Comparison of ENCODE assay signal across 13 mouse cellular contexts in genomic region chr9:103506968-103507584, GRCm38 (mm10). TPM values are rescaled to one million over a fixed set of nuclear protein-coding genes. Genes with fewer than 3 reads are reported as not detected.
DNase-seq lines count a peak whose midpoint lies in the region; ATAC-seq and TF ChIP-seq lines count a peak whose summit lies in the region.
"Had no signal": no experiment of that assay in that cellular context is flagged by ENCODE, and none has a peak within 500 bp of the region (broad histone marks: within the 10 kb centered on the region; RNA-seq: fewer than 3 reads in every experiment).

No protein-coding gene starts in this region.

- no peaks in the 10 kb centered on the region for H3K36me3 ChIP-seq in kidney, adult 2 months (ENCODE audit: control insufficient read depth, insufficient read depth, low read length)
- no peaks in the 10 kb centered on the region for H3K36me3 ChIP-seq in lung, postnatal 0 days (ENCODE audit: insufficient read depth, low read length)
- no peaks in the 10 kb centered on the region for H3K36me3 ChIP-seq in intestine, embryonic 14.5 days (ENCODE audit: control insufficient read depth, insufficient read depth, low read length)
- H3K36me3 ChIP-seq in stomach, postnatal 0 days (ENCODE audit: control insufficient read depth, insufficient read depth, low read length): no peaks in the 10 kb centered on the region
- H3K36me3 ChIP-seq: hindbrain, embryonic 15.5 days; neural tube, embryonic 12.5 days had no signal

- H3K4me2 ChIP-seq in lung, postnatal 0 days (replicated peaks; ENCODE audit: low read depth, low read length): no peak overlapping the region
- H3K4me2 ChIP-seq in intestine, embryonic 14.5 days (ENCODE audit: low read length): no peak overlapping the region
- no peak overlapping the region for H3K4me2 ChIP-seq in stomach, postnatal 0 days (replicated peaks; ENCODE audit: low read depth)
- H3K4me2 ChIP-seq: hindbrain, embryonic 15.5 days; neural tube, embryonic 12.5 days had no signal

- no peak for TF ChIP-seq CTCF in kidney, adult 2 months (conservative IDR thresholded peaks at IDR 0.05; ENCODE audit: insufficient read depth, insufficient read length, low read depth, low read length)
- TF ChIP-seq CTCF in lung, postnatal 0 days (IDR thresholded peaks at IDR 0.05): no peak
- TF ChIP-seq CTCF in stomach, postnatal 0 days (IDR thresholded peaks at IDR 0.05; ENCODE audit: low read depth): no peak

- WGBS in kidney, adult 2 months: 43% methylated on average over 7 of the region's 7 CpGs
- WGBS in lung, postnatal 0 days: 56% methylated on average over 7 of the region's 7 CpGs
- WGBS in intestine, embryonic 14.5 days: 48% methylated on average over 7 of the region's 7 CpGs
- 42% methylated on average over 7 of the region's 7 CpGs for WGBS in stomach, postnatal 0 days

- H3K9ac ChIP-seq in lung, postnatal 0 days (replicated peaks; ENCODE audit: low read depth): no peak overlapping the region
- no peak overlapping the region for H3K9ac ChIP-seq in intestine, embryonic 14.5 days (ENCODE audit: low read length)
- no peak overlapping the region for H3K9ac ChIP-seq in stomach, postnatal 0 days (ENCODE audit: low read length)
- H3K9ac ChIP-seq: hindbrain, embryonic 15.5 days; neural tube, embryonic 12.5 days had no signal

- no peaks in the 10 kb centered on the region for H3K9me3 ChIP-seq in lung, postnatal 0 days (ENCODE audit: low read length)
- no peaks in the 10 kb centered on the region for H3K9me3 ChIP-seq in intestine, embryonic 14.5 days (ENCODE audit: control insufficient read depth, low read length)
- H3K9me3 ChIP-seq in stomach, postnatal 0 days (ENCODE audit: control insufficient read depth, low read length): no peaks in the 10 kb centered on the region
- H3K9me3 ChIP-seq: hindbrain, embryonic 15.5 days; limb, embryonic 10.5 days; neural tube, embryonic 12.5 days had no signal

- no peak overlapping the region for H3K27ac ChIP-seq in kidney, adult 2 months (ENCODE audit: insufficient read depth, low read depth, low read length)
- no peak overlapping the region for H3K27ac ChIP-seq in lung, postnatal 0 days (ENCODE audit: low read length)
- peak overlapping the region; percentile 43; the same call in 1 of the 2 replicates for H3K27ac ChIP-seq in intestine, embryonic 14.5 days (ENCODE audit: low read depth)
- no peak overlapping the region; the same call in 1 of the 2 replicates for H3K27ac ChIP-seq in stomach, postnatal 0 days (replicated peaks)
- H3K27ac ChIP-seq: hindbrain, embryonic 15.5 days; limb, embryonic 10.5 days; neural tube, embryonic 12.5 days had no signal

- no peak for TF ChIP-seq POLR2A in kidney, adult 2 months (IDR thresholded peaks at IDR 0.05; ENCODE audit: low read depth, low read length)

- DNase-seq in kidney, adult 2 months: peak; percentile 38
- no peak for DNase-seq in kidney, adult 11 months
- DNase-seq in lung, postnatal 0 days (ENCODE audit: low spot score): no peak
- DNase-seq in lung, postnatal 10 days: no peak
- DNase-seq in intestine, embryonic 14.5 days (ENCODE audit: low spot score): peak; percentile 61
- DNase-seq in stomach, postnatal 0 days (ENCODE audit: low spot score): peak; percentile 82
- no peak for DNase-seq in T-cell, adult 2 months (ENCODE audit: low spot score)
- DNase-seq: heart, adult 18-20 months; lung, adult 2 months; thymus, postnatal 25 days had no signal

- ATAC-seq in lung, postnatal 0 days: 0 out of 2 replicates have a peak, but pooled peaks have one; percentile 23
- ATAC-seq in intestine, embryonic 14.5 days (replicated peaks; ENCODE audit: low FRiP score, low TSS enrichment, low read depth): peak; percentile 68; the same call in 1 of the 2 replicates
- ATAC-seq in stomach, postnatal 0 days (ENCODE audit: low FRiP score, low TSS enrichment): peak; percentile 94

- TF ChIP-seq EP300 in lung, postnatal 0 days (IDR thresholded peaks at IDR 0.05): no peak
- TF ChIP-seq EP300 in stomach, postnatal 0 days (optimal IDR thresholded peaks at IDR 0.05): no peak

- H3K4me1 ChIP-seq in kidney, adult 2 months (ENCODE audit: control insufficient read depth, insufficient read depth, low read length): peaks cover 5% of the 10 kb centered on the region; the same call in 1 of the 2 replicates
- no peaks in the 10 kb centered on the region for H3K4me1 ChIP-seq in lung, postnatal 0 days (ENCODE audit: insufficient read depth, low read depth, low read length)
- peaks cover 3% of the 10 kb centered on the region for H3K4me1 ChIP-seq in intestine, embryonic 14.5 days (replicated peaks; ENCODE audit: control insufficient read depth, insufficient read depth, low read length)
- H3K4me1 ChIP-seq in stomach, postnatal 0 days (replicated peaks; ENCODE audit: control insufficient read depth, insufficient read depth): no peaks in the 10 kb centered on the region

- no peaks in the 10 kb centered on the region for H3K27me3 ChIP-seq in kidney, adult 2 months (replicated peaks; ENCODE audit: control insufficient read depth, insufficient read depth, low read length)
- H3K27me3 ChIP-seq in lung, postnatal 0 days (replicated peaks; ENCODE audit: insufficient read depth, low read length): no peaks in the 10 kb centered on the region
- no peaks in the 10 kb centered on the region for H3K27me3 ChIP-seq in intestine, embryonic 14.5 days (replicated peaks; ENCODE audit: control insufficient read depth, insufficient read depth, low read length)
- H3K27me3 ChIP-seq in stomach, postnatal 0 days (ENCODE audit: control insufficient read depth, insufficient read depth, low read length): no peaks in the 10 kb centered on the region
- H3K27me3 ChIP-seq: hindbrain, embryonic 15.5 days; neural tube, embryonic 12.5 days had no signal

- no peak overlapping the region for H3K4me3 ChIP-seq in kidney, adult 2 months (ENCODE audit: insufficient read depth, low read depth, low read length)
- no peak overlapping the region for H3K4me3 ChIP-seq in lung, postnatal 0 days (ENCODE audit: low read depth, low read length)
- no peak overlapping the region for H3K4me3 ChIP-seq in intestine, embryonic 14.5 days (ENCODE audit: low read depth, low read length)
- H3K4me3 ChIP-seq in stomach, postnatal 0 days (ENCODE audit: low read depth, low read length): no peak overlapping the region
- H3K4me3 ChIP-seq: hindbrain, embryonic 15.5 days; limb, embryonic 10.5 days; neural tube, embryonic 12.5 days had no signal

RNA-seq across cellular contexts. Expression of gene Bfsp2, which starts 26.9 kb away (rescaled TPM):
- 0.14 and 0.56 TPM in 2 replicates for polyA plus RNA-seq in kidney, adult 2 months (2012; rRNA removed)
- polyA plus RNA-seq in lung, postnatal 0 days (2015; fragmentation: Nextera tagmentation; extraction: Ambion mirVana): 0.30 and 0.68 TPM in 2 replicates
- polyA plus RNA-seq in intestine, embryonic 14.5 days (2014; fragmentation: Nextera tagmentation; extraction: Ambion mirVana): 0.24 and 0.30 TPM in 2 replicates
- 0.28 and 0.40 TPM in 2 replicates for polyA plus RNA-seq in stomach, postnatal 0 days (2015; fragmentation: Nextera tagmentation; extraction: Ambion mirVana)

Comparison
In these comparisons a context has a peak if more than half of its experiments do, and no peak if none do; other contexts are left out.
1. DNase-seq: peak in kidney, adult 2 months (single experiment), intestine, embryonic 14.5 days (single experiment) and stomach, postnatal 0 days (single experiment); none in kidney, adult 11 months (single experiment), lung, postnatal 0 days (single experiment), lung, postnatal 10 days (single experiment) and T-cell, adult 2 months (single experiment).
2. ATAC-seq: peak in every context shown above with its lines; median percentile 94 in stomach, postnatal 0 days; 68 in intestine, embryonic 14.5 days; 23 in lung, postnatal 0 days.